Mouse (Mus musculus): ENCODE measurements around the gene Ube2o. TPM values are rescaled to one million over a fixed set of nuclear protein-coding genes. Genes with fewer than 3 reads are reported as not detected.
A peak's percentile ranks its signal among the peaks of the same experiment; 100 is the strongest.

Ube2o gene
- polyA plus RNA-seq, 1 experiment = 23.1 TPM

DNA sequence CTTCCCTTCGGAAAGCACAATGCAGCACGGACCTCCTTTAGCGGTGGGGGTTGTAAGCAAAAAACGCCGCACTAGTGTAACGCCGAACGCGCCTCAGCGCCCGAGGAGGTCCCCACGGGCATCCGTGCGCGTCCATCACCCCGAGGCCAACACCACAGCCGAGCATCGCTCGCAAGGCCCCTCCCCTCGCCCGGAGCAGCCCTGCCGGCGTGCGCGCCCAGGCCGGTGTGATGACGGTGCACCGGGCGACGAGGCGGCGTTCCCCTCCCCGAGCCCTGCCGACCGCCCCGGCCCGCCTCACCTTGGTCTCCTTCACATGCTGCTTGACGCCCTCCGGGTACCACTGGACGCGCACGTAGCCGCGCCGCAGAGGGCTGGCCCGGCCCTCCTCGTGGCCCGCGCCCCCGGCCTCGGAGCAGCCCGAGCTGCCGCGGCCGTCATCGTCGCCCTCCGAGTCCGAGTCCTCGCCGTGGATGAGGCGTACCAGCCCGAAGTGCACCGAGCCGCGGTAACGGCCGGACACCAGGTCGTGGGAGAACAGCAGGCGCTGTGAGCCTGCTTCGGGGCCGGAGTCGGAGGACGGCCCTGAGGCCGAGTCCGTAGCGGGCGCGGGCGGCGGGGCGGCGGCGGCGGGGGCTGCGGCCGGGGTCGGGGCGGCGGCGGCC is 404 bp downstream of the Ube2o start:
- peaks cover 4% of the 10 kb centered on the region for H3K36me3 ChIP-seq (ENCODE audit: control insufficient read depth, insufficient read depth)
- peaks cover 47% of the 10 kb centered on the region for H3K79me3 ChIP-seq (ENCODE audit: low read depth)
- no peaks in the 10 kb centered on the region for H3K27me3 ChIP-seq (ENCODE audit: control insufficient read depth, insufficient read depth, insufficient read length)
- peaks cover 54% of the 10 kb centered on the region for H3K79me2 ChIP-seq (ENCODE audit: control insufficient read depth, insufficient read depth)
- TF ChIP-seq USF1 (IDR thresholded peaks at IDR 0.05; ENCODE audit: low read depth) (no peak), CTCF (IDR thresholded peaks at IDR 0.05; ENCODE audit: control insufficient read depth, insufficient read depth, insufficient read length) (no peak), FOSL1 (IDR thresholded peaks at IDR 0.05; ENCODE audit: insufficient read depth, low read length, poor library complexity, severe bottlenecking) (no peak), MYOD1 (IDR thresholded peaks at IDR 0.05; ENCODE audit: control insufficient read depth, insufficient read length, low read depth) (no peak), MAX (IDR thresholded peaks at IDR 0.05) (no peak), MYOG (IDR thresholded peaks at IDR 0.05; ENCODE audit: control insufficient read depth, extremely low read depth, insufficient read length) (no peak), CEBPB (IDR thresholded peaks at IDR 0.05; ENCODE audit: low read depth) (no peak)
- peak overlapping the region; percentile 85 for H3K4me3 ChIP-seq (ENCODE audit: insufficient read depth, poor library complexity, severe bottlenecking)
- H3ac ChIP-seq (ENCODE audit: control insufficient read depth, insufficient read length, low read depth) = peak overlapping the region; percentile 87

- Histone ChIP-seq H3ac (ENCODE audit: control insufficient read depth, insufficient read length, low read depth) (peak overlapping the region; percentile 87), H3K4me3 (ENCODE audit: insufficient read depth, poor library complexity, severe bottlenecking) (peak overlapping the region; percentile 85), H3K79me3 (ENCODE audit: low read depth) (peaks cover 54% of the 10 kb centered on the region), H3K27me3 (ENCODE audit: control insufficient read depth, insufficient read depth, insufficient read length) (no peaks in the 10 kb centered on the region), H3K36me3 (ENCODE audit: control insufficient read depth, insufficient read depth) (peaks cover 4% of the 10 kb centered on the region), H3K79me2 (ENCODE audit: control insufficient read depth, insufficient read depth) (peaks cover 61% of the 10 kb centered on the region)
- no peak for TF ChIP-seq MAX (IDR thresholded peaks at IDR 0.05)
Measured at GRCm38 (mm10) chr11:116580031-116580652, 1.1 kb downstream of the Ube2o start.

- no peak for TF ChIP-seq CTCF (IDR thresholded peaks at IDR 0.05; ENCODE audit: control insufficient read depth, insufficient read depth, insufficient read length)
- no peak for TF ChIP-seq CEBPB (IDR thresholded peaks at IDR 0.05; ENCODE audit: low read depth)
- TF ChIP-seq MAX (IDR thresholded peaks at IDR 0.05) = no peak
- TF ChIP-seq MYOD1 (IDR thresholded peaks at IDR 0.05; ENCODE audit: control insufficient read depth, insufficient read length, low read depth) = no peak
- TF ChIP-seq MYOG (IDR thresholded peaks at IDR 0.05; ENCODE audit: control insufficient read depth, extremely low read depth, insufficient read length) = no peak
- TF ChIP-seq USF1 (IDR thresholded peaks at IDR 0.05; ENCODE audit: low read depth) = no peak
- TF ChIP-seq FOSL1 (IDR thresholded peaks at IDR 0.05; ENCODE audit: insufficient read depth, low read length, poor library complexity, severe bottlenecking) = no peak
- peaks cover 62% of the 10 kb centered on the region for H3K79me3 ChIP-seq (ENCODE audit: low read depth)
- no peak overlapping the region for H3ac ChIP-seq (ENCODE audit: control insufficient read depth, insufficient read length, low read depth)
- no peaks in the 10 kb centered on the region for H3K27me3 ChIP-seq (ENCODE audit: control insufficient read depth, insufficient read depth, insufficient read length)
- peaks cover 4% of the 10 kb centered on the region for H3K36me3 ChIP-seq (ENCODE audit: control insufficient read depth, insufficient read depth)
- peaks cover 70% of the 10 kb centered on the region for H3K79me2 ChIP-seq (ENCODE audit: control insufficient read depth, insufficient read depth)
- no peak overlapping the region for H3K4me3 ChIP-seq (ENCODE audit: insufficient read depth, poor library complexity, severe bottlenecking)
Measured at GRCm38 (mm10) chr11:116579280-116579679, 2.0 kb downstream of the Ube2o start.

GRCm38 (mm10) chr11:116575396-116575795 is 5.9 kb downstream of the Ube2o start:
- Histone ChIP-seq H3ac (ENCODE audit: control insufficient read depth, insufficient read length, low read depth) (no peak overlapping the region), H3K79me3 (ENCODE audit: low read depth) (peaks cover 93% of the 10 kb centered on the region), H3K4me3 (ENCODE audit: insufficient read depth, poor library complexity, severe bottlenecking) (no peak overlapping the region), H3K27me3 (ENCODE audit: control insufficient read depth, insufficient read depth, insufficient read length) (no peaks in the 10 kb centered on the region), H3K36me3 (ENCODE audit: control insufficient read depth, insufficient read depth) (peaks cover 10% of the 10 kb centered on the region), H3K79me2 (ENCODE audit: control insufficient read depth, insufficient read depth) (peaks cover 100% of the 10 kb centered on the region)
- TF ChIP-seq USF1 (IDR thresholded peaks at IDR 0.05; ENCODE audit: low read depth) = no peak
- no peak for TF ChIP-seq MYOG (IDR thresholded peaks at IDR 0.05; ENCODE audit: control insufficient read depth, extremely low read depth, insufficient read length)
- no peak for TF ChIP-seq MYOD1 (IDR thresholded peaks at IDR 0.05; ENCODE audit: control insufficient read depth, insufficient read length, low read depth)
- no peak for TF ChIP-seq MAX (IDR thresholded peaks at IDR 0.05)
- no peak for TF ChIP-seq FOSL1 (IDR thresholded peaks at IDR 0.05; ENCODE audit: insufficient read depth, low read length, poor library complexity, severe bottlenecking)

GRCm38 (mm10) chr11:116574982-116575381 is 6.3 kb downstream of the Ube2o start:
- Histone ChIP-seq H3K36me3 (ENCODE audit: control insufficient read depth, insufficient read depth) (peaks cover 10% of the 10 kb centered on the region), H3K27me3 (ENCODE audit: control insufficient read depth, insufficient read depth, insufficient read length) (no peaks in the 10 kb centered on the region), H3K79me3 (ENCODE audit: low read depth) (peaks cover 92% of the 10 kb centered on the region), H3K79me2 (ENCODE audit: control insufficient read depth, insufficient read depth) (peaks cover 100% of the 10 kb centered on the region), H3ac (ENCODE audit: control insufficient read depth, insufficient read length, low read depth) (no peak overlapping the region), H3K4me3 (ENCODE audit: insufficient read depth, poor library complexity, severe bottlenecking) (no peak overlapping the region)
- TF ChIP-seq MYOD1 (IDR thresholded peaks at IDR 0.05; ENCODE audit: control insufficient read depth, insufficient read length, low read depth) (peak; percentile 11), USF1 (IDR thresholded peaks at IDR 0.05; ENCODE audit: low read depth) (no peak)

GRCm38 (mm10) chr11:116574486-116574885 is 6.8 kb downstream of the Ube2o start:
- peaks cover 93% of the 10 kb centered on the region for H3K79me3 ChIP-seq (ENCODE audit: low read depth)
- H3K36me3 ChIP-seq (ENCODE audit: control insufficient read depth, insufficient read depth) = peaks cover 10% of the 10 kb centered on the region
- no peak overlapping the region for H3ac ChIP-seq (ENCODE audit: control insufficient read depth, insufficient read length, low read depth)
- H3K79me2 ChIP-seq (ENCODE audit: control insufficient read depth, insufficient read depth) = peaks cover 100% of the 10 kb centered on the region
- H3K27me3 ChIP-seq (ENCODE audit: control insufficient read depth, insufficient read depth, insufficient read length) = no peaks in the 10 kb centered on the region
- no peak overlapping the region for H3K4me3 ChIP-seq (ENCODE audit: insufficient read depth, poor library complexity, severe bottlenecking)
- TF ChIP-seq CEBPB (IDR thresholded peaks at IDR 0.05; ENCODE audit: low read depth) (no peak), USF1 (IDR thresholded peaks at IDR 0.05; ENCODE audit: low read depth) (no peak), FOSL1 (IDR thresholded peaks at IDR 0.05; ENCODE audit: insufficient read depth, low read length, poor library complexity, severe bottlenecking) (no peak), CTCF (IDR thresholded peaks at IDR 0.05; ENCODE audit: control insufficient read depth, insufficient read depth, insufficient read length) (no peak), MAX (IDR thresholded peaks at IDR 0.05) (no peak), MYOD1 (IDR thresholded peaks at IDR 0.05; ENCODE audit: control insufficient read depth, insufficient read length, low read depth) (no peak), MYOG (IDR thresholded peaks at IDR 0.05; ENCODE audit: control insufficient read depth, extremely low read depth, insufficient read length) (no peak)
